Mouse (Mus musculus): Measurements from ENCODE around the gene Slc30a10. TPM values are rescaled to one million over a fixed set of nuclear protein-coding genes. Genes with fewer than 3 reads are reported as not detected.

Gene Slc30a10
- polyA plus RNA-seq, 1 experiment from 2014 or later: 11.0 TPM

GRCm38 (mm10) chr1:185517566-185517965, 62.9 kb downstream of the Slc30a10 start:
- Histone ChIP-seq H3K27me3 (replicated peaks; ENCODE audit: control insufficient read depth, insufficient read depth, low read length) (no peaks in the 10 kb centered on the region), H3K4me3 (ENCODE audit: low read depth, low read length) (no peak overlapping the region)
- no peak for ATAC-seq

More at GRCm38 (mm10) chr1:185517566-185517965, 62.9 kb downstream of the Slc30a10 start:
- Histone ChIP-seq H3K27ac (ENCODE audit: low read depth, low read length) (no peak overlapping the region), H3K36me3 (ENCODE audit: control insufficient read depth, insufficient read depth, low read length) (no peaks in the 10 kb centered on the region), H3K9ac (ENCODE audit: low read length) (no peak overlapping the region), H3K4me2 (ENCODE audit: low read length) (no peak overlapping the region), H3K9me3 (replicated peaks; ENCODE audit: control insufficient read depth, low read length) (no peaks in the 10 kb centered on the region), H3K4me1 (ENCODE audit: control insufficient read depth, insufficient read depth, low read length) (no peaks in the 10 kb centered on the region)
- WGBS: 2% methylated on average over 3 of the region's 5 CpGs
- peak; percentile 91 for DNase-seq (ENCODE audit: low spot score)

Other genes starting within 250 kb of the Slc30a10 start
- 18.4 and 19.5 TPM in 2 replicates for gene Iars2, start 125.5 kb upstream of the Slc30a10 start, polyA plus RNA-seq (2014; fragmentation: Nextera tagmentation; extraction: Ambion mirVana)
- 18.8 and 18.9 TPM in 2 replicates for gene Bpnt1, start 122.7 kb upstream of the Slc30a10 start, polyA plus RNA-seq (2014; fragmentation: Nextera tagmentation; extraction: Ambion mirVana)
- 142 and 156 TPM in 2 replicates for gene Eprs, start 91.8 kb upstream of the Slc30a10 start, polyA plus RNA-seq (2014; fragmentation: Nextera tagmentation; extraction: Ambion mirVana)